In genomic region chr5:125214064-125214463, GRCm38 (mm10) we compare ENCODE assay signal across 25 mouse cellular contexts. TPM values are rescaled to one million over a fixed set of nuclear protein-coding genes. Genes with fewer than 3 reads are reported as not detected.
DNase-seq lines count a peak whose midpoint lies in the region; ATAC-seq and TF ChIP-seq lines count a peak whose summit lies in the region.
"Had no signal": no experiment of that assay in that cellular context is flagged by ENCODE, and none has a peak within 500 bp of the region (broad histone marks: within the 10 kb centered on the region; RNA-seq: fewer than 3 reads in every experiment).

No protein-coding gene starts in this region.

- no peak for TF ChIP-seq CTCF in liver, adult 2 months (IDR thresholded peaks at IDR 0.05; ENCODE audit: low read depth, low read length)

- H3K79me2 ChIP-seq in liver, adult 2 months (ENCODE audit: control insufficient read depth, insufficient read depth, low read length): no peaks in the 10 kb centered on the region

- H3K27me3 ChIP-seq in heart, embryonic 10.5 days (ENCODE audit: insufficient read depth, poor library complexity, severe bottlenecking): peaks cover 30% of the 10 kb centered on the region
- H3K27me3 ChIP-seq in liver, adult 2 months (ENCODE audit: control insufficient read depth, insufficient read depth, low read length): no peaks in the 10 kb centered on the region
- peaks cover 39% of the 10 kb centered on the region for H3K27me3 ChIP-seq in liver, embryonic 12.5 days (replicated peaks)
- H3K27me3 ChIP-seq: heart, embryonic 15.5 days; Patski had no signal

- H3K9ac ChIP-seq in liver, adult 2 months (ENCODE audit: low read depth, low read length): no peak overlapping the region
- H3K9ac ChIP-seq in liver, embryonic 12.5 days: no peak overlapping the region
- H3K9ac ChIP-seq: forebrain, postnatal 0 days; heart, embryonic 15.5 days; hindbrain, embryonic 14.5 days had no signal

- no peak for ATAC-seq in liver, embryonic 12.5 days
- ATAC-seq in megakaryocyte, adult 5-6 weeks (ENCODE audit: poor library complexity, severe bottlenecking): no peak
- ATAC-seq: forebrain, embryonic 14.5 days; forebrain, postnatal 0 days; hindbrain, postnatal 0 days; inflammation-experienced regulatory T-cells, adult 6 months; intestine, embryonic 16.5 days; Patski had no signal

- WGBS in heart, embryonic 10.5 days: 37% methylated on average over 6 of the region's 6 CpGs
- WGBS in liver, adult 2 months: 45% methylated on average over 6 of the region's 6 CpGs
- WGBS in liver, embryonic 12.5 days (ENCODE audit: insufficient replicate concordance): 59% methylated on average over 6 of the region's 6 CpGs

- no peaks in the 10 kb centered on the region for H3K36me3 ChIP-seq in heart, embryonic 10.5 days
- no peaks in the 10 kb centered on the region for H3K36me3 ChIP-seq in liver, adult 2 months (ENCODE audit: control insufficient read depth, insufficient read depth, low read length)
- no peaks in the 10 kb centered on the region for H3K36me3 ChIP-seq in liver, embryonic 12.5 days
- H3K36me3 ChIP-seq: G1E; heart, embryonic 15.5 days had no signal

- no peak overlapping the region for H3K27ac ChIP-seq in heart, embryonic 10.5 days
- H3K27ac ChIP-seq in liver, adult 2 months (replicated peaks; ENCODE audit: insufficient read depth, low read depth, low read length): no peak overlapping the region
- H3K27ac ChIP-seq in liver, embryonic 12.5 days: no peak overlapping the region
- H3K27ac ChIP-seq: gastrocnemius, adult 2 months; heart, adult 2 months; heart, embryonic 15.5 days; hindbrain, postnatal 0 days had no signal

- no peak overlapping the region for H3K4me2 ChIP-seq in liver, embryonic 12.5 days
- H3K4me2 ChIP-seq: heart, embryonic 15.5 days; hindbrain, embryonic 14.5 days had no signal

- H3K4me3 ChIP-seq in heart, embryonic 10.5 days: no peak overlapping the region
- no peak overlapping the region for H3K4me3 ChIP-seq in liver, adult 2 months (ENCODE audit: insufficient read depth, low read depth, low read length)
- H3K4me3 ChIP-seq in liver, embryonic 12.5 days: no peak overlapping the region
- H3K4me3 ChIP-seq: gastrocnemius, adult 2 months; heart, adult 2 months; heart, embryonic 15.5 days had no signal

- intact Hi-C loops in heart, postnatal 10 days (cut with DNase I): no loop called here

- peaks cover 25% of the 10 kb centered on the region for H3K4me1 ChIP-seq in heart, embryonic 10.5 days
- H3K4me1 ChIP-seq in liver, adult 2 months (ENCODE audit: control insufficient read depth, insufficient read depth, low read length): peaks cover 5% of the 10 kb centered on the region; the same call in 1 of the 2 replicates
- H3K4me1 ChIP-seq in liver, embryonic 12.5 days: peaks cover 12% of the 10 kb centered on the region; the same call in 1 of the 2 replicates

- no peaks in the 10 kb centered on the region for H3K9me3 ChIP-seq in heart, embryonic 10.5 days
- no peaks in the 10 kb centered on the region for H3K9me3 ChIP-seq in liver, embryonic 12.5 days (replicated peaks)
- H3K9me3 ChIP-seq: heart, embryonic 15.5 days had no signal

- peak; percentile 37 to 49 for DNase-seq in heart, adult 18-20 months
- DNase-seq in heart, embryonic 10.5 days (ENCODE audit: low spot score): no peak
- peak; percentile 66 for DNase-seq in liver, adult 2 months (ENCODE audit: extremely low read depth, low read depth, low spot score)
- DNase-seq in heart, postnatal 10 days: peak; percentile 33 to 46
- peak; percentile 22 for DNase-seq in heart, postnatal 4 days
- DNase-seq: adrenal gland, postnatal 10 days; adrenal gland, postnatal 36 days; B cell, adult 2 months; cerebellum, adult 18-20 months; cerebellum, adult 9-10 months; cerebellum, postnatal 14 days; forebrain, postnatal 0 days; gastrocnemius, adult 2 months; gastrocnemius, postnatal 14 days had no signal

- no peak for TF ChIP-seq POLR2A in liver, adult 2 months (IDR thresholded peaks at IDR 0.05; ENCODE audit: extremely low read depth, insufficient read depth, low read length)

RNA-seq across cellular contexts. Expression of gene Ncor2, which starts 35.0 kb away (rescaled TPM):
- 10 to 100 TPM; 65.9 to 68.9 TPM for total RNA-seq in heart, adult 18-20 months (2021)
- 17.8 and 23.3 TPM in 2 replicates for polyA plus RNA-seq in heart, embryonic 10.5 days (2016; fragmentation: Nextera tagmentation; extraction: Ambion mirVana)
- total RNA-seq in liver, adult 2 months (2014; rRNA removed): 7.1 and 9.4 TPM in 2 replicates
- polyA plus RNA-seq in liver, adult 2 months (2012; rRNA removed): 15.0 and 17.0 TPM in 2 replicates
- polyA plus RNA-seq in liver, embryonic 12.5 days (2016; fragmentation: Nextera tagmentation; extraction: Ambion mirVana): 9.7 and 10.0 TPM in 2 replicates
- 100 to 1,000 TPM; 112 to 125 TPM for total RNA-seq in heart, postnatal 10 days (2021)
- total RNA-seq in heart, postnatal 4 days (2021): 100 to 1,000 TPM; 104 to 112 TPM
- total RNA-seq in megakaryocyte, adult 5-6 weeks (2015): 87.7 and 107 TPM in 2 replicates
- 15.0 and 21.5 TPM in 2 replicates for total RNA-seq in megakaryocyte, adult 5-6 weeks (2017)
- total RNA-seq: G1E had no signal
